Mouse (Mus musculus) limb, embryonic 11.5 days (tissue): ENCODE measurements around the gene Glod4. TPM values are rescaled to one million over a fixed set of nuclear protein-coding genes. Genes with fewer than 3 reads are reported as not detected.

Experiments
- ATAC-seq: fragments of 200-750 bp; cut with Nextera tagmentation; 2 replicates; pipeline ENCODE4 v1.8.0; 2017; ENCODE audit warnings: low read depth; ENCODE audit not compliant: insufficient number of reproducible peaks, low FRiP score, low TSS enrichment
- DNase-seq: peaks from one replicate; pipeline ENCODE4 v3.0.0-alpha.2; 2015; ENCODE audit warnings: low spot score
- H3K27ac ChIP-seq: fragments of 300-500 bp; sonication (generic); replicated peaks from 2 replicates; pipeline ENCODE4 v1.5.1; 2014; ENCODE audit warnings: low read depth, mild to moderate bottlenecking, low read length
- H3K27me3 ChIP-seq: fragments of 300-500 bp; sonication (generic); 2 replicates; pipeline ENCODE4 v1.6.1; 2014; ENCODE audit warnings: mild to moderate bottlenecking, low read length, mixed read lengths; ENCODE audit not compliant: control insufficient read depth, insufficient read depth
- H3K36me3 ChIP-seq: fragments of 300-500 bp; sonication (generic); 2 replicates; pipeline ENCODE4 v1.6.1; 2014; ENCODE audit warnings: mild to moderate bottlenecking, low read length, moderate library complexity, mixed read lengths; ENCODE audit not compliant: control insufficient read depth, insufficient read depth
- H3K4me1 ChIP-seq: fragments of 300-500 bp; sonication (generic); 2 replicates; pipeline ENCODE4 v1.6.1; 2014; ENCODE audit warnings: low read length, mixed read lengths; ENCODE audit not compliant: control insufficient read depth, insufficient read depth
- H3K4me2 ChIP-seq: fragments of 300-500 bp; sonication (generic); 2 replicates; pipeline ENCODE4 v1.6.1; 2014; ENCODE audit warnings: low read depth, mild to moderate bottlenecking, moderate library complexity; ENCODE audit not compliant: severe bottlenecking
- H3K4me3 ChIP-seq: fragments of 300-500 bp; sonication (generic); 2 replicates; pipeline ENCODE4 v1.5.1; 2014; ENCODE audit warnings: low read depth, low read length
- H3K9ac ChIP-seq: fragments of 300-500 bp; sonication (generic); 2 replicates; pipeline ENCODE4 v1.6.1; 2014; ENCODE audit warnings: mild to moderate bottlenecking, low read length
- H3K9me3 ChIP-seq: fragments of 300-500 bp; sonication (generic); 2 replicates; pipeline ENCODE4 v1.6.1; 2016; ENCODE audit warnings: low read length; ENCODE audit not compliant: control insufficient read depth
- WGBS: fragments of 180-500 bp; shearing (Covaris S2); extraction: QIAGEN DNeasy Blood & Tissue Kit; methylation state at CpG from one replicate; pipeline ENCODE4 v1.1.7; 2014; 5-methylcytosine and 5-hydroxymethylcytosine counted together
- polyA plus RNA-seq: library from polyadenylated mRNA; unstranded; fragments of >200 nt; fragmentation: Nextera tagmentation; extraction: Ambion mirVana; gene quantifications from 2 replicates; pipeline ENCODE4 v1.2.1, GENCODE M21; 2014

Glod4 gene
- polyA plus RNA-seq, 1 experiment from 2014 or later: 136 TPM

- DNase-seq (no peak), ATAC-seq (no peak)
- H3K27me3 ChIP-seq: no peaks in the 10 kb centered on the region
- H3K4me1 ChIP-seq: no peaks in the 10 kb centered on the region
- H3K9me3 ChIP-seq: no peaks in the 10 kb centered on the region
- no peak overlapping the region for H3K4me3 ChIP-seq
- 95% methylated on average over 2 of the region's 2 CpGs for WGBS
- no peaks in the 10 kb centered on the region; the same call in 1 of the 2 replicates for H3K36me3 ChIP-seq
- no peak overlapping the region for H3K27ac ChIP-seq
- no peak overlapping the region for H3K9ac ChIP-seq
- H3K4me2 ChIP-seq: no peak overlapping the region
Measured at GRCm38 (mm10) chr11:76154200-76154599, 89.3 kb downstream of the Glod4 start.

GRCm38 (mm10) chr11:76153236-76153951 lies 90.1 kb downstream of the Glod4 start:
- no peak overlapping the region for H3K27ac ChIP-seq
- no peaks in the 10 kb centered on the region; the same call in 1 of the 2 replicates for H3K36me3 ChIP-seq
- H3K4me2 ChIP-seq: no peak overlapping the region
- 89% methylated on average over 5 of the region's 5 CpGs for WGBS
- no peaks in the 10 kb centered on the region for H3K27me3 ChIP-seq
- ATAC-seq: no peak
- no peak for DNase-seq
- H3K9me3 ChIP-seq: no peaks in the 10 kb centered on the region
- no peak overlapping the region for H3K4me3 ChIP-seq
- H3K4me1 ChIP-seq: no peaks in the 10 kb centered on the region
- no peak overlapping the region for H3K9ac ChIP-seq

DNA sequence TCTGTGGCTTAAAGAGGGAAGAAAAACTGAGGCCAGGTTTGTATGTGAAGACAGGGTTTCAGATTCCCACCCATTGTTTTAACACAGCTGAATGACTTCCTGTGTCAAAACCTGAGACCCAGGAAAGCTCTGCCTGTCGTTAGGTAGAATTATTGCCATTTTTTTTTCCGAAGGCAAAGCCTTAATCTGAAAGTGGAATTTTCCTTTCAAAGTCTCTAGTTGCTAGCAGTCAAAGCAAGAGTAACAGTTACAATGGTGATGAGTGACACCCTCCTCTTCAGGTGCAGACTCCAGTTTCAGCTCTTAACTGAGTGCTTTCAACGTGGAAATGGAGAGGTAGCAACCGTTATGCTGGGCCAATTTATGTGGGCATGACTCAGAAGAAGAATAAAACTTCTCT lies 92.5 kb downstream of the Glod4 start:
- no peak for ATAC-seq
- Histone ChIP-seq H3K4me1 (no peaks in the 10 kb centered on the region), H3K27ac (no peak overlapping the region), H3K36me3 (no peaks in the 10 kb centered on the region; the same call in 1 of the 2 replicates), H3K9ac (no peak overlapping the region), H3K4me3 (no peak overlapping the region), H3K4me2 (no peak overlapping the region), H3K9me3 (no peaks in the 10 kb centered on the region), H3K27me3 (no peaks in the 10 kb centered on the region)
- no peak for DNase-seq
- WGBS: 45% methylated on average over 4 of the region's 4 CpGs

- Histone ChIP-seq H3K9ac (no peak overlapping the region), H3K4me1 (no peaks in the 10 kb centered on the region), H3K27me3 (no peaks in the 10 kb centered on the region), H3K4me3 (no peak overlapping the region), H3K27ac (no peak overlapping the region), H3K36me3 (no peaks in the 10 kb centered on the region), H3K9me3 (no peaks in the 10 kb centered on the region), H3K4me2 (no peak overlapping the region)
- WGBS: 89% methylated on average over 8 of the region's 8 CpGs
- no peak for ATAC-seq
- DNase-seq: no peak
Measured at GRCm38 (mm10) chr11:76148055-76149008, 95.2 kb downstream of the Glod4 start.

DNA sequence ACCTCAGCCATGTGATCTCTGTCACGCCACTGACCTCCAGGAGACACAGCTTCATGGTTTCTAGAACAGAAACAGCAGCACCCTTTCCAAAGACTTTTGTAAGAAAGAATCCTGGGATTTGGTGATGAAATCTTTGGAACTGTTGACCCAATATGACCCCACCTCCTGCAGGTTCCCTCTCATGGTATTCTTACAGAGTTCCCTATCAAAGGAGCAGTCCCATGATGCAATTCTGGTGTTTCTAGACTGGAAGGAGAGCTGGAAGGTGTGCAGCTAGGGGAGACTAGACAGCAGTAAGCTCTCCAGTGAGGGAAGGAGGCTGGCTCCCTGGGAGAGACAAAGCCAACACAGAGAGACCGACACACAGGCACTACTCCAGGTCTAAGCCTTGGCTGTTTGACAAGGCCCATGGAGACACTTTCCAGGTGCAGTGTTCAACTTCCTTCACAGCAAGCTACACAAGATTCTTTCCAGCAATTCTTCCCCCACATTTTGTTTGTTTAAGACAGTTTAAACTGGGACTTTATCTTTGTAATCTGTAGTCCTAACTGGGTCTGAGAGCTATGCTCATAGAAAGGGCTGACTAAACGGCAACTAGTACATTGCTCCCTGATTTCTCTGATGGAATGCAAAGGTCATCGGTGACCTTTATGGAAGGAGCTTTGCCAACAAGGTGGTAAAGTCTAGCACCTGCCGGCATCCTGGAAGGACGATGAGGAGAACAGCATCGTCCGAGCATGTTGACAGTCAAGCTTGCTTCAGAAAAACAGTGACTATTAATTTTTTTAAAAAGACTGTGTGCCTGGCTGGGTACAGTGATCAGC lies 97.1 kb downstream of the Glod4 start:
- Histone ChIP-seq H3K4me1 (no peaks in the 10 kb centered on the region), H3K36me3 (no peaks in the 10 kb centered on the region), H3K4me3 (no peak overlapping the region), H3K9me3 (no peaks in the 10 kb centered on the region), H3K27ac (no peak overlapping the region), H3K4me2 (no peak overlapping the region), H3K27me3 (no peaks in the 10 kb centered on the region), H3K9ac (no peak overlapping the region)
- ATAC-seq (no peak), DNase-seq (no peak)
- WGBS: 93% methylated on average over 8 of the region's 8 CpGs

DNA sequence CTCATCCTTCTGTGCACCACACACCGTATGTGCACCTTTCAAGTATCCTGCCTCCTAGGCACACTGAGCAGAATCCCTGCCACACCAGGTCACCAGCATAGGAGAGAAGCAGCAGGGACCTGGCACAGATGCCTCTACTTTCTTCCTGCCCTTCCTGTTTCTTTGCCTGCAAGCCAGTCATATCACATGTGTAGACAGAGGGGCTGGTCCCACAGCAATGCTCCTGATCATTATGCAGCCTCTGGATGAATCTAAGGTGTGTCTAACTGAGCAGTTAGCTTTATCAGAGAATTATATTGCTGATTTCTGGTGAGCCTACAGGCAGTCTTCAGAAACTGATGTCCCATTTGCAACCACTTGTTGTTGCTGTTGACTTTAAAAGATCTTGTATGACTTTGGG lies 98.4 kb downstream of the Glod4 start:
- Histone ChIP-seq H3K27me3 (no peaks in the 10 kb centered on the region), H3K4me3 (no peak overlapping the region), H3K4me2 (no peak overlapping the region), H3K9me3 (no peaks in the 10 kb centered on the region), H3K27ac (no peak overlapping the region), H3K9ac (no peak overlapping the region), H3K4me1 (no peaks in the 10 kb centered on the region), H3K36me3 (no peaks in the 10 kb centered on the region)
- 95% methylated on average over 1 of the region's 1 CpGs for WGBS
- no peak for ATAC-seq
- no peak for DNase-seq

DNA sequence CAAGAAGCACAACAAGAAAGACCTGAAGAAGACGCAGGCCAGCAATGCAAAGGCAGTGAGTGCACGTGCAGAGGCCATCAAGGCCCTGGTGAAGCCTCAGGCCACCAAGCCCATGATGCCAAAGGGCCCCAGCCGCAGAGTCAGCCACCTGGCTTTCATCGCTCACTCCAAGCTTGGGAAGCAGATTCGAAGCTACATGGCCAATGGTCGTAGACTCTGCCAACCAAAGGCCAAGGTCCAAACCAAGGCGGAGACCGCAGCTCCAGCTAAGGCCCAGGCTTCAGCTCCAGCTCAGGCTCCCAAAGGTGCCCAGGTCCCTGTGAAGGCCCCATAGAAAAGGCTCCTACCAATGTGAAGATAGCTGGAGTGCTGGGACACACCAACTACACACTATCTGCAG lies 99.1 kb downstream of the Glod4 start:
- H3K9ac ChIP-seq: no peak overlapping the region
- no peaks in the 10 kb centered on the region for H3K9me3 ChIP-seq
- no peaks in the 10 kb centered on the region for H3K4me1 ChIP-seq
- H3K4me2 ChIP-seq: no peak overlapping the region
- no peaks in the 10 kb centered on the region for H3K36me3 ChIP-seq
- no peak overlapping the region for H3K4me3 ChIP-seq
- DNase-seq (no peak), ATAC-seq (no peak)
- no peak overlapping the region for H3K27ac ChIP-seq
- WGBS: 96% methylated on average over 8 of the region's 8 CpGs
- no peaks in the 10 kb centered on the region for H3K27me3 ChIP-seq

GRCm38 (mm10) chr11:76137996-76138395 lies 105.5 kb downstream of the Glod4 start:
- WGBS: 90% methylated on average over 3 of the region's 3 CpGs

More at GRCm38 (mm10) chr11:76137996-76138395, 105.5 kb downstream of the Glod4 start:
- Histone ChIP-seq H3K27me3 (no peaks in the 10 kb centered on the region), H3K4me2 (no peak overlapping the region), H3K27ac (no peak overlapping the region), H3K4me3 (no peak overlapping the region), H3K36me3 (peaks cover 5% of the 10 kb centered on the region; the same call in 1 of the 2 replicates), H3K9me3 (no peaks in the 10 kb centered on the region), H3K4me1 (no peaks in the 10 kb centered on the region), H3K9ac (no peak overlapping the region)
- no peak for ATAC-seq
- no peak for DNase-seq
